Mouse (Mus musculus) G1E (cell line): ENCODE measurements around the gene Pard3.

ENCODE experiments used
- CTCF ChIP-seq: IDR thresholded peaks from 2 replicates; pipeline ENCODE4 v1.5.1; 2012; ENCODE audit warnings: low read depth, low read length, inconsistent platforms, mixed read lengths
- GATA1 ChIP-seq: IDR thresholded peaks from 2 replicates; pipeline ENCODE4 v1.6.1; 2012; ENCODE audit warnings: borderline replicate concordance, low read length, inconsistent platforms, mixed read lengths
- GATA2 ChIP-seq: IDR thresholded peaks from 2 replicates; pipeline ENCODE4 v1.6.1; 2012; ENCODE audit warnings: low read depth, low read length, inconsistent platforms, borderline replicate concordance
- POLR2AphosphoS5 ChIP-seq: IDR thresholded peaks from 2 replicates; pipeline ENCODE4 v1.6.1; 2012; ENCODE audit warnings: low read depth, low read length, inconsistent platforms; ENCODE audit not compliant: insufficient replicate concordance
- TAL1 ChIP-seq: conservative IDR thresholded peaks from 2 replicates; pipeline ENCODE4 v1.6.1; 2012; ENCODE audit warnings: low read depth, low read length, inconsistent platforms, mixed read lengths

GRCm38 (mm10) chr8:127377775-127378174, 314.1 kb downstream of the Pard3 start:
- TF ChIP-seq TAL1, result no peak
- TF ChIP-seq CTCF, result no peak
- TF ChIP-seq GATA1, result no peak
- TF ChIP-seq POLR2AphosphoS5, result no peak
- no peak for TF ChIP-seq GATA2
